Mouse (Mus musculus): ENCODE data around the gene Slco2a1. TPM values are rescaled to one million over a fixed set of nuclear protein-coding genes. Genes with fewer than 3 reads are reported as not detected.

Gene Slco2a1
- polyA plus RNA-seq, 1 experiment from 2014 or later, result 1.2 TPM

GRCm38 (mm10) chr9:103117951-103118350 is 129.4 kb downstream of the Slco2a1 start:
- Histone ChIP-seq H3K27me3 (replicated peaks; ENCODE audit: low read depth, poor library complexity, severe bottlenecking) (peaks cover 26% of the 10 kb centered on the region), H3K36me3 (replicated peaks) (no peaks in the 10 kb centered on the region), H3K4me3 (no peak overlapping the region), H3K27ac (replicated peaks) (no peak overlapping the region), H3K9me3 (no peaks in the 10 kb centered on the region), H3K4me1 (peaks cover 33% of the 10 kb centered on the region)
- DNase-seq (ENCODE audit: low spot score), result no peak
- WGBS, result 82% methylated on average over 8 of the region's 8 CpGs

GRCm38 (mm10) chr9:103118651-103119275 is 130.3 kb downstream of the Slco2a1 start:
- Histone ChIP-seq H3K4me1 (peaks cover 25% of the 10 kb centered on the region), H3K36me3 (replicated peaks) (no peaks in the 10 kb centered on the region), H3K27ac (replicated peaks) (no peak overlapping the region), H3K4me3 (no peak overlapping the region), H3K27me3 (replicated peaks; ENCODE audit: low read depth, poor library complexity, severe bottlenecking) (peaks cover 18% of the 10 kb centered on the region), H3K9me3 (no peaks in the 10 kb centered on the region)
- 87% methylated on average over 5 of the region's 5 CpGs for WGBS
- DNase-seq (ENCODE audit: low spot score), result no peak

GRCm38 (mm10) chr9:103119781-103120180 is 131.3 kb downstream of the Slco2a1 start:
- Histone ChIP-seq H3K4me3 (no peak overlapping the region), H3K27ac (replicated peaks) (no peak overlapping the region), H3K36me3 (replicated peaks) (no peaks in the 10 kb centered on the region), H3K9me3 (no peaks in the 10 kb centered on the region), H3K4me1 (peaks cover 25% of the 10 kb centered on the region), H3K27me3 (replicated peaks; ENCODE audit: low read depth, poor library complexity, severe bottlenecking) (peaks cover 8% of the 10 kb centered on the region)
- 87% methylated on average over 9 of the region's 9 CpGs for WGBS
- DNase-seq (ENCODE audit: low spot score), result no peak

- no peaks in the 10 kb centered on the region for H3K36me3 ChIP-seq (replicated peaks)
- no peak overlapping the region for H3K4me3 ChIP-seq
- no peaks in the 10 kb centered on the region for H3K9me3 ChIP-seq
- no peak overlapping the region for H3K27ac ChIP-seq (replicated peaks)
- peaks cover 4% of the 10 kb centered on the region for H3K27me3 ChIP-seq (replicated peaks; ENCODE audit: low read depth, poor library complexity, severe bottlenecking)
- WGBS, result 57% methylated on average over 2 of the region's 2 CpGs
- no peak for DNase-seq (ENCODE audit: low spot score)
- peaks cover 22% of the 10 kb centered on the region for H3K4me1 ChIP-seq
Measured at GRCm38 (mm10) chr9:103120231-103120630, 131.7 kb downstream of the Slco2a1 start.

- WGBS, result 84% methylated on average over 7 of the region's 7 CpGs
- Histone ChIP-seq H3K4me1 (peaks cover 22% of the 10 kb centered on the region; the same call in 1 of the 2 replicates), H3K4me3 (no peak overlapping the region), H3K27me3 (replicated peaks; ENCODE audit: low read depth, poor library complexity, severe bottlenecking) (no peaks in the 10 kb centered on the region), H3K9me3 (no peaks in the 10 kb centered on the region), H3K27ac (replicated peaks) (0 out of 2 replicates have a peak overlapping the region, but pooled peaks have one; percentile 5), H3K36me3 (replicated peaks) (no peaks in the 10 kb centered on the region)
- no peak for DNase-seq (ENCODE audit: low spot score)
Measured at GRCm38 (mm10) chr9:103121546-103121945, 133.0 kb downstream of the Slco2a1 start.

GRCm38 (mm10) chr9:103124746-103125145 is 136.2 kb downstream of the Slco2a1 start:
- H3K4me1 ChIP-seq, result peaks cover 6% of the 10 kb centered on the region; the same call in 1 of the 2 replicates
- H3K27ac ChIP-seq (replicated peaks), result no peak overlapping the region
- DNase-seq (ENCODE audit: low spot score), result no peak
- no peaks in the 10 kb centered on the region for H3K9me3 ChIP-seq
- whole genome bisulfite sequencing, result 93% methylated on average over 4 of the region's 4 CpGs
- no peak overlapping the region for H3K4me3 ChIP-seq
- peaks cover 11% of the 10 kb centered on the region; the same call in 1 of the 2 replicates for H3K36me3 ChIP-seq (replicated peaks)
- H3K27me3 ChIP-seq (replicated peaks; ENCODE audit: low read depth, poor library complexity, severe bottlenecking), result no peaks in the 10 kb centered on the region

GRCm38 (mm10) chr9:103133493-103134124 is 145.1 kb downstream of the Slco2a1 start:
- Histone ChIP-seq H3K4me3 (no peak overlapping the region), H3K4me1 (peaks cover 35% of the 10 kb centered on the region), H3K27ac (replicated peaks) (peak overlapping the region; percentile 44), H3K27me3 (replicated peaks; ENCODE audit: low read depth, poor library complexity, severe bottlenecking) (no peaks in the 10 kb centered on the region), H3K9me3 (no peaks in the 10 kb centered on the region), H3K36me3 (replicated peaks) (peaks cover 10% of the 10 kb centered on the region; the same call in 1 of the 2 replicates)
- whole genome bisulfite sequencing, result 23% methylated on average over 6 of the region's 6 CpGs
- DNase-seq (ENCODE audit: low spot score), result no peak

- Histone ChIP-seq H3K27ac (replicated peaks) (peak overlapping the region; percentile 16; the same call in 1 of the 2 replicates), H3K4me1 (peaks cover 42% of the 10 kb centered on the region)
Measured at GRCm38 (mm10) chr9:103134450-103135030, 146.0 kb downstream of the Slco2a1 start.

GRCm38 (mm10) chr9:103139481-103139880 is 151.0 kb downstream of the Slco2a1 start:
- Histone ChIP-seq H3K4me3 (no peak overlapping the region), H3K4me1 (peaks cover 39% of the 10 kb centered on the region), H3K9me3 (no peaks in the 10 kb centered on the region), H3K36me3 (replicated peaks) (0 out of 2 replicates have a peak, but pooled peaks cover 9% of the 10 kb centered on the region), H3K27me3 (replicated peaks; ENCODE audit: low read depth, poor library complexity, severe bottlenecking) (no peaks in the 10 kb centered on the region), H3K27ac (replicated peaks) (no peak overlapping the region)
- no peak for DNase-seq (ENCODE audit: low spot score)
- WGBS, result 56% methylated on average over 6 of the region's 6 CpGs

More at GRCm38 (mm10) chr9:103134450-103135030, 146.0 kb downstream of the Slco2a1 start:
- DNase-seq (ENCODE audit: low spot score), result no peak
- no peaks in the 10 kb centered on the region for H3K9me3 ChIP-seq
- H3K36me3 ChIP-seq (replicated peaks), result 0 out of 2 replicates have a peak, but pooled peaks cover 2% of the 10 kb centered on the region
- no peaks in the 10 kb centered on the region for H3K27me3 ChIP-seq (replicated peaks; ENCODE audit: low read depth, poor library complexity, severe bottlenecking)
- H3K4me3 ChIP-seq, result no peak overlapping the region
- WGBS, result 59% methylated on average over 9 of the region's 9 CpGs

GRCm38 (mm10) chr9:103140384-103140783 is 151.9 kb downstream of the Slco2a1 start:
- Histone ChIP-seq H3K27ac (replicated peaks) (no peak overlapping the region), H3K4me3 (no peak overlapping the region), H3K27me3 (replicated peaks; ENCODE audit: low read depth, poor library complexity, severe bottlenecking) (0 out of 2 replicates have a peak, but pooled peaks cover 3% of the 10 kb centered on the region), H3K9me3 (no peaks in the 10 kb centered on the region), H3K36me3 (replicated peaks) (0 out of 2 replicates have a peak, but pooled peaks cover 9% of the 10 kb centered on the region), H3K4me1 (peaks cover 41% of the 10 kb centered on the region)
- WGBS, result 83% methylated on average over 6 of the region's 6 CpGs
- DNase-seq (ENCODE audit: low spot score), result no peak

- Histone ChIP-seq H3K9me3 (no peaks in the 10 kb centered on the region), H3K27me3 (replicated peaks; ENCODE audit: low read depth, poor library complexity, severe bottlenecking) (0 out of 2 replicates have a peak, but pooled peaks cover 3% of the 10 kb centered on the region), H3K4me3 (no peak overlapping the region), H3K4me1 (peaks cover 49% of the 10 kb centered on the region), H3K27ac (replicated peaks) (no peak overlapping the region), H3K36me3 (replicated peaks) (0 out of 2 replicates have a peak, but pooled peaks cover 9% of the 10 kb centered on the region)
- no peak for DNase-seq (ENCODE audit: low spot score)
- 93% methylated on average over 7 of the region's 7 CpGs for WGBS
Measured at GRCm38 (mm10) chr9:103141266-103141665, 152.8 kb downstream of the Slco2a1 start.

- no peak overlapping the region for H3K4me3 ChIP-seq
- DNase-seq (ENCODE audit: low spot score), result no peak
- H3K9me3 ChIP-seq, result no peaks in the 10 kb centered on the region
- 0 out of 2 replicates have a peak, but pooled peaks cover 9% of the 10 kb centered on the region for H3K36me3 ChIP-seq (replicated peaks)
- WGBS, result 61% methylated on average over 4 of the region's 4 CpGs
- H3K27ac ChIP-seq (replicated peaks), result peak overlapping the region; percentile 30; the same call in 1 of the 2 replicates
- H3K27me3 ChIP-seq (replicated peaks; ENCODE audit: low read depth, poor library complexity, severe bottlenecking), result 0 out of 2 replicates have a peak, but pooled peaks cover 3% of the 10 kb centered on the region
- peaks cover 49% of the 10 kb centered on the region for H3K4me1 ChIP-seq
Measured at GRCm38 (mm10) chr9:103143881-103144280, 155.4 kb downstream of the Slco2a1 start.

All from embryonic facial prominence, embryonic 10.5 days (tissue).